Mouse (Mus musculus): ENCODE data around the gene Nmu.
A peak's percentile ranks its signal among the peaks of the same experiment; 100 is the strongest.

The Nmu gene

GRCm38 (mm10) chr5:76308206-76308605 lies 55.4 kb downstream of the Nmu start:
- DNase-seq, result no peak

GRCm38 (mm10) chr5:76306261-76306660 lies 57.3 kb downstream of the Nmu start:
- no peak for DNase-seq

GRCm38 (mm10) chr5:76305616-76306015 lies 58.0 kb downstream of the Nmu start:
- no peak for DNase-seq

GRCm38 (mm10) chr5:76304452-76305341 lies 58.9 kb downstream of the Nmu start, which contains the start of gene Clock:
TSS of gene Clock (minus strand) at chr5:76304792.
- DNase-seq, result peak; percentile 91

GRCm38 (mm10) chr5:76303745-76304451 lies 59.7 kb downstream of the Nmu start:
- DNase-seq, result peak; percentile 84

- no peak for DNase-seq
These were observed 60.2 kb downstream of the Nmu start for GRCm38 (mm10) chr5:76303379-76303744.

GRCm38 (mm10) chr5:76302009-76302408 lies 61.6 kb downstream of the Nmu start:
- no peak for DNase-seq

GRCm38 (mm10) chr5:76289234-76289691 lies 74.3 kb downstream of the Nmu start:
- DNase-seq, result no peak

GRCm38 (mm10) chr5:76288256-76288655 lies 75.3 kb downstream of the Nmu start:
- no peak for DNase-seq

- DNase-seq, result no peak
These were observed 76.5 kb downstream of the Nmu start for GRCm38 (mm10) chr5:76287062-76287461.

- DNase-seq, result no peak
These were observed 77.9 kb downstream of the Nmu start for GRCm38 (mm10) chr5:76285699-76286098.

- DNase-seq, result no peak
These were observed 79.7 kb downstream of the Nmu start for GRCm38 (mm10) chr5:76283890-76284289.

All from right cerebral cortex, postnatal 14 days (tissue).